Mouse (Mus musculus) gastrocnemius, adult 8-10 months (tissue): ENCODE data around the gene Rasgrp1. TPM values are rescaled to one million over a fixed set of nuclear protein-coding genes. Genes with fewer than 3 reads are reported as not detected.

Experiments used
- DNase-seq, 2 experiments: peaks; one replicate each; pipeline ENCODE4 v3.0.0; 2022; ENCODE audit warnings: low spot score in 2 of 2
- total RNA-seq, 4 experiments: library from RNA; stranded (reverse); gene quantifications; 2 replicates each; pipeline ENCODE4 v1.2.4; 2022

The Rasgrp1 gene
- total RNA-seq, 4 experiments from 2014 or later = 0.10 TPM; not detected in 3

- DNase-seq = no peak
Measured at GRCm38 (mm10) chr2:117250001-117250510, 92.7 kb downstream of the Rasgrp1 start.

- DNase-seq = peak; percentile 69 to 73
Measured at GRCm38 (mm10) chr2:117249255-117250000, 93.4 kb downstream of the Rasgrp1 start, which contains the start of gene Fam98b. Gene Fam98b (plus strand): TSS chr2:117249739.

GRCm38 (mm10) chr2:117241953-117242352 lies 100.8 kb downstream of the Rasgrp1 start:
- DNase-seq = no peak

- DNase-seq = peak; percentile 41 to 53
Measured at GRCm38 (mm10) chr2:117231257-117231656, 111.5 kb downstream of the Rasgrp1 start.

- DNase-seq = no peak
Measured at GRCm38 (mm10) chr2:117230261-117230660, 112.5 kb downstream of the Rasgrp1 start.

Other genes with a start within 250 kb of the Rasgrp1 start
- gene Spred1, start 221.6 kb downstream of the Rasgrp1 start, total RNA-seq = 1 to 10 TPM; 4.4 to 6.0 (median 5.2) TPM
- gene Fam98b, start 93.3 kb downstream of the Rasgrp1 start, total RNA-seq = 10 to 100 TPM; 19.3 to 22.4 (median 19.7) TPM